Mouse (Mus musculus) forebrain, embryonic 12.5 days (tissue): Measurements from ENCODE around the gene Gpank1. TPM values are rescaled to one million over a fixed set of nuclear protein-coding genes. Genes with fewer than 3 reads are reported as not detected.
A peak's percentile ranks its signal among the peaks of the same experiment; 100 is the strongest.

Experiments
- ATAC-seq: fragments of 200-750 bp; cut with Nextera tagmentation; 2 replicates; pipeline ENCODE4 v1.8.0; 2017; ENCODE audit warnings: moderate TSS enrichment; ENCODE audit not compliant: low FRiP score
- H3K27ac ChIP-seq: fragments of 300-500 bp; sonication (generic); 2 replicates; pipeline ENCODE4 v1.5.1; 2016; ENCODE audit warnings: mild to moderate bottlenecking
- H3K27me3 ChIP-seq: fragments of 300-500 bp; sonication (generic); 2 replicates; pipeline ENCODE4 v1.6.1; 2016; ENCODE audit warnings: mild to moderate bottlenecking
- H3K36me3 ChIP-seq: fragments of 300-500 bp; sonication (generic); replicated peaks from 2 replicates; pipeline ENCODE4 v1.6.1; 2016; ENCODE audit warnings: mild to moderate bottlenecking
- H3K4me1 ChIP-seq: fragments of 300-500 bp; sonication (generic); 2 replicates; pipeline ENCODE4 v1.6.1; 2016
- H3K4me2 ChIP-seq: fragments of 300-500 bp; sonication (generic); 2 replicates; pipeline ENCODE4 v1.6.1; 2016; ENCODE audit warnings: mild to moderate bottlenecking, moderate library complexity
- H3K4me3 ChIP-seq: fragments of 300-500 bp; sonication (generic); replicated peaks from 2 replicates; pipeline ENCODE4 v1.5.1; 2016; ENCODE audit warnings: mild to moderate bottlenecking
- H3K9ac ChIP-seq: fragments of 300-500 bp; sonication (generic); 2 replicates; pipeline ENCODE4 v1.6.1; 2016; ENCODE audit warnings: mild to moderate bottlenecking
- H3K9me3 ChIP-seq: fragments of 300-500 bp; sonication (generic); 2 replicates; pipeline ENCODE4 v1.6.1; 2016
- WGBS: fragments of 180-500 bp; shearing (Covaris S2); methylation state at CpG from one replicate; pipeline ENCODE4 v1.1.7; 2016; 5-methylcytosine and 5-hydroxymethylcytosine counted together
- polyA plus RNA-seq: library from polyadenylated mRNA; unstranded; fragments of >200 nt; fragmentation: Nextera tagmentation; extraction: Ambion mirVana; gene quantifications from 2 replicates; pipeline ENCODE4 v1.2.1, GENCODE M21; 2016

Gene Gpank1
- polyA plus RNA-seq, 1 experiment from 2014 or later: 27.4 TPM

DNA sequence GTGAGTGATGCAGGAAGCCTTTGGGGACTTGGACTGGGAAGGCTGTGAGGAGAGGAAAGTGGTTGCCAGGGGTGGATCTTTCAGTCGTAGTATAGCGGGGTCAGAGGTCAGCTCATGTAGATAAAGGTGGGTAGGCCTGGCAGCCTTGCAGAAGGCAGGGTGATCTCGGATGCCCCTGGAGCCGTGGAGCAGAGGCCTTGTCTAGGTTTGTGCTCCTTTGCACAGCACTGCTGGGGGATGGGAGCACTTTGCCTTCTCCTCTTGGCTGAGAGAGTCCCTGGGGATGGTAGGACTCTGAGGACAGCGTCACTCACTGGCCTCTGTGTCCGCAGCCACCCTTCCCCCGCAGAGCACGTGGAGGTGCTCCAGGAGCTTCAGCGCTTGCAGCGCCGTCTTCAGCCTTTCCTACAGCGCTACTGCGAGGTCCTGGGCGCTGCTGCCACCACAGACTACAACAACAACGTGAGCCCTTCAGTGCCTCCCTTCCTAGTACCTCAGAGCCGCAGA, 19.3 kb downstream of the Gpank1 start:
- Histone ChIP-seq H3K27me3 (no peaks in the 10 kb centered on the region), H3K4me1 (peaks cover 24% of the 10 kb centered on the region), H3K36me3 (peaks cover 75% of the 10 kb centered on the region), H3K4me2 (no peak overlapping the region), H3K9me3 (peaks cover 4% of the 10 kb centered on the region; the same call in 1 of the 2 replicates), H3K9ac (0 out of 2 replicates have a peak overlapping the region, but pooled peaks have one; percentile 36), H3K27ac (no peak overlapping the region), H3K4me3 (no peak overlapping the region)
- 81% methylated on average over 16 of the region's 16 CpGs for WGBS
- ATAC-seq: no peak

DNA sequence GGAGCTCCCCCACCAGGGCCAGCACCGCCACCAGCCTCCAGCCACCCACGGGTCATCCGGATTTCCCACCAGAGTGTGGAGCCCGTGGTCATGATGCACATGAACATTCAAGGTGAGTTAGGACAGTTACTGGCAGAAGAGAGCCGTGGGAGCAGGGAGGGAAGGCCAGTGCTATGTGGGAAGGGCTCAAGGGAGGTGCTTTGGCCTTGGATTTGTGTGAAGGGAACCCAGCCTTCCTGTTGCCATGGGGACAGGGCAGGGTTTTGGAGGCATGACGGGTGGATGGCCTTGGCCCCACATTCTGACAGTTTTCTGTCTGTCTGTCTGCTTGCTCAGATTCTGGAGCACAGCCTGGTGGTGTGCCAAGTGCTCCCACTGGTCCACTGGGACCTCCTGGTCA, 20.7 kb downstream of the Gpank1 start:
- peaks cover 89% of the 10 kb centered on the region for H3K36me3 ChIP-seq
- no peak for ATAC-seq
- peaks cover 15% of the 10 kb centered on the region for H3K4me1 ChIP-seq
- no peaks in the 10 kb centered on the region for H3K27me3 ChIP-seq
- no peak overlapping the region for H3K9ac ChIP-seq
- WGBS: 92% methylated on average over 6 of the region's 6 CpGs
- no peak overlapping the region for H3K4me3 ChIP-seq
- no peak overlapping the region for H3K4me2 ChIP-seq
- no peak overlapping the region for H3K27ac ChIP-seq
- peaks cover 4% of the 10 kb centered on the region; the same call in 1 of the 2 replicates for H3K9me3 ChIP-seq

DNA sequence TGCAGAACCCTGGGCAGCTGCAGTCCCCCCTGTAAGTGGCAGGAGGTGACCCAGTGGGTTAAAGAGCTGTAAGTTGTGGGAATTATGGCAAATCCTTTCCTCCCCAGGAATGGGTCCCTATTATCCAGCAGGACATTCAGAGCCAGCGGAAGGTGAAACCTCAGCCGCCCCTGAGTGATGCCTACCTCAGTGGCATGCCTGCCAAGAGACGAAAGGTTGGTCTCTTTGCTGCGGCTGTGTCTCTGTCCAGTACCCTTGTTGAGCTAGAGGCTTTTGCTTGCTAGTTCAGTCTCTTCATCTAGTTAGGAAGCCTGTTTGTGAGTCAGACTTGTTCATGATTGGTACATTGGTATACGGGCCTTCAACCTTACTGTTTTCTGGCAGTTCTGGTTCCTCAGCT, 24.9 kb downstream of the Gpank1 start:
- H3K27ac ChIP-seq: 0 out of 2 replicates have a peak overlapping the region, but pooled peaks have one; percentile 56
- no peak overlapping the region for H3K4me2 ChIP-seq
- H3K27me3 ChIP-seq: no peaks in the 10 kb centered on the region
- H3K4me3 ChIP-seq: no peak overlapping the region
- H3K36me3 ChIP-seq: peaks cover 97% of the 10 kb centered on the region
- H3K4me1 ChIP-seq: no peaks in the 10 kb centered on the region
- H3K9me3 ChIP-seq: peaks cover 4% of the 10 kb centered on the region; the same call in 1 of the 2 replicates
- WGBS: 91% methylated on average over 5 of the region's 5 CpGs
- ATAC-seq: no peak
- H3K9ac ChIP-seq: no peak overlapping the region

DNA sequence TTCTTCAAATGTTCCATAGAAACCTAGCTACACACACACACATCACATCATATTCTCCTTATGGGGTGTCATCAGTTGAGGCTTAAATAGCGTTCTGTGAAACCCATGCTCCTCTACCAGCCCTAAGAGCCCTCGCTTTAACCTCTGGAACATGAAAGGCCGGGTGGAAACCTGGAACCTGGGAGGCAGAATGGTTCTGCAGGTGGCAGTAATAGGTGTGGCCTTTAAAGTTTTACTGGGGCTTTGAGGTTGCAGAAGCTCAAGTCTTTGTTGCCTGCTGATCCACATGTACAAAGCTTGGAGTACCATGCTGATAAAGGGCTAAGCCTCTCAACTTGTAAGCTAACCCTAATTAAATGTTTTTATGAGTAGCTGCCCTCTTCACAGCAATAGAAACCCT, 26.1 kb downstream of the Gpank1 start:
- H3K27me3 ChIP-seq: no peaks in the 10 kb centered on the region
- H3K4me3 ChIP-seq: no peak overlapping the region
- no peak overlapping the region for H3K4me2 ChIP-seq
- 58% methylated on average over 3 of the region's 3 CpGs for WGBS
- peaks cover 97% of the 10 kb centered on the region for H3K36me3 ChIP-seq
- H3K27ac ChIP-seq: no peak overlapping the region
- H3K9ac ChIP-seq: no peak overlapping the region
- peaks cover 4% of the 10 kb centered on the region; the same call in 1 of the 2 replicates for H3K9me3 ChIP-seq
- H3K4me1 ChIP-seq: no peaks in the 10 kb centered on the region
- no peak for ATAC-seq

DNA sequence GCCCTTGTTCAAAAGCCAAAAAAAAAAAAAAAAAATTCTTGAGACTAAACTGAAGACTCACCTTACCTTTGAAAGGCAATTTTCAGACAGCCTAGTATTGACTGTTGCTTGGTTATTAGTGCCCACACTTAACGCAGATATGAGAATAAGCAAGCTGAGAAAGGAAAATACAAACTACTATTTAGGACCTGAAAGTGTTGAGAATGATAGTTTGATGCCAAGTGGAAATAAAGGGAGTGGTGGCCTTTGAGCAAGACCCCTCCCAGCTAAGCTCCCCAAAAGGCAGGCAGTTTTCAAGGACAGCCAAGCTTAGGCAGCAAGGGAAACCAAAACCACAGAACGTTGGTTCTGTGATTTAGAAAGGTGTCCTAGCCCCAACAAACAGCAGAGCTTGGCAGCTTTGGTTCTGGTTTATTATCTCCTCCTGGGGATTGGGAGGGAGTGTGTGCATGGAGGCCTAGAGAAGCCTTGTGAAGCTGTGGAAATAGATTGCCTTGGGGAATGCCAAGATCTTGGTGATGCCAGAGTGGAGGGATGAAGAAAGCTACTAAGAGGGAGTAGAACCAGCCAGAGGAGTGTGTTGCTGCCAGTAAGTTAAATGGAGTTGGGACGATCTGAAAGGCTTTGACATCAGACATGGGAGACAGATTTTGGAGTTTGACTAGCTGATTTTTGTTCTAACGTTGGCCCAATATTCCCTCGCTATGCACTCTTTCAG, 26.8 kb downstream of the Gpank1 start:
- no peaks in the 10 kb centered on the region for H3K27me3 ChIP-seq
- H3K27ac ChIP-seq: no peak overlapping the region
- H3K9me3 ChIP-seq: peaks cover 4% of the 10 kb centered on the region; the same call in 1 of the 2 replicates
- peaks cover 97% of the 10 kb centered on the region for H3K36me3 ChIP-seq
- H3K4me3 ChIP-seq: no peak overlapping the region
- no peaks in the 10 kb centered on the region for H3K4me1 ChIP-seq
- ATAC-seq: no peak
- H3K9ac ChIP-seq: no peak overlapping the region
- H3K4me2 ChIP-seq: no peak overlapping the region
- WGBS: 71% methylated on average over 5 of the region's 5 CpGs

DNA sequence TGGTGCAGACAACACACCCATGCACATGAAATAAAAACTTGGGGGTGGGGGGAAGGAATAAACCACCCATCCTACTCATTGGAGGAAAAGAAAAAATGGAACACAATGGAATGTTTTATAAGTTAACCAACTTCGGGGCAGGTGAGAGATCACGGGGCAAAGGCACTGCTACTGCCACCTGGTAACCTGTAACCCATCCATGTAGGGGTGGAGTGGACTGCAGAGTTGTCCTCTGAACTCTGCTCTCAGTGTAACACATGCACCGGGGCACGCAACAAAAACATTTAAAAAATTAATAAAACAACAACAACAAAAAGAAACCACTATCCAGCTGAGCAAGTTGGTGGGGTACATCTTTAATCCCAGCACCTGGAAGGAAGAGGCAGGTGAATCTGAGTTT, 30.9 kb downstream of the Gpank1 start:
- 97% methylated on average over 4 of the region's 4 CpGs for WGBS
- Histone ChIP-seq H3K4me2 (no peak overlapping the region), H3K4me1 (no peaks in the 10 kb centered on the region), H3K4me3 (no peak overlapping the region), H3K36me3 (peaks cover 97% of the 10 kb centered on the region), H3K9ac (no peak overlapping the region), H3K27ac (no peak overlapping the region), H3K27me3 (no peaks in the 10 kb centered on the region), H3K9me3 (no peaks in the 10 kb centered on the region)
- no peak for ATAC-seq

DNA sequence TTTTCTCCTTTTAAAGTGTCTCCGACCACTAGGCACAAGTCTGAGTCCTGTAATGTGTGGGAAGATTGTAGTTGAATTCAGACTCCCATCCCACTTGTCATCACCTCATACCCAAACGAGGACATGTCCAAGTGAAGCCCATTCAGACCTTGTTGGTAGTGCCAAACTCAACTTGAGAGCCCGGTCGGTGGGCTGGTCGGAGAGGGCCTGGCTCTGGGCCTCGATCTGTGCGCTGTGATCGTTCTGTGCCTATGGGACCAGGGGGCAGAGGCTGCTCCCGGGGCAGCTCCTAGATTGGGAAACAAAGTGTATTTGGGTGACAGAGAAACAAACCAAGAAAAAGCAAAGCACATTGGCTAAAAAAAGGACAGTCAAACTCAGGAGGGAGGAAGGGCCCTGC, 31.8 kb downstream of the Gpank1 start:
- Histone ChIP-seq H3K4me1 (no peaks in the 10 kb centered on the region), H3K27me3 (no peaks in the 10 kb centered on the region), H3K9me3 (no peaks in the 10 kb centered on the region), H3K9ac (no peak overlapping the region), H3K27ac (no peak overlapping the region), H3K4me3 (no peak overlapping the region), H3K36me3 (peaks cover 99% of the 10 kb centered on the region), H3K4me2 (no peak overlapping the region)
- 90% methylated on average over 9 of the region's 9 CpGs for WGBS
- ATAC-seq: no peak

DNA sequence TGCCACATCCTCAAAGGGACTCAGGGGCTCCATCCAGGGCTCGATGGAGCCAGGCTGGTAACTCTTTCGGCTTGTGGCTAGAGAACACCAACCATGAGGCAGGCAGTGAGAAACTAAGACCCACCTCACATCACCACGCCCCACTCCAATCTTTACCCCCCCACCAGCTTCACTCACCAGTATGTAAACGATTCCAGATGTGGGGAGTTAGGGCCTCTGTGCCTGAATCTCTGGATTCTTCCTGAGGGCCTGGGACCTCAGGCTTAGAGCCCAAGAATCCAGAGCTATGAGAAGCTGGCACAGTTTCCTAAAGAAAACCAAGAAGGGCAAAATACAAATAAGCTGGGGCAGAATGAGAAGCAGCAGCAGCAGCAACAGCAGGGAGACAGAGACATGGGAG, 32.7 kb downstream of the Gpank1 start:
- peaks cover 99% of the 10 kb centered on the region for H3K36me3 ChIP-seq
- WGBS: 82% methylated on average over 4 of the region's 4 CpGs
- no peak for ATAC-seq
- no peak overlapping the region for H3K4me2 ChIP-seq
- H3K4me3 ChIP-seq: no peak overlapping the region
- H3K27me3 ChIP-seq: no peaks in the 10 kb centered on the region
- no peaks in the 10 kb centered on the region for H3K4me1 ChIP-seq
- H3K9me3 ChIP-seq: no peaks in the 10 kb centered on the region
- no peak overlapping the region for H3K9ac ChIP-seq
- no peak overlapping the region for H3K27ac ChIP-seq

DNA sequence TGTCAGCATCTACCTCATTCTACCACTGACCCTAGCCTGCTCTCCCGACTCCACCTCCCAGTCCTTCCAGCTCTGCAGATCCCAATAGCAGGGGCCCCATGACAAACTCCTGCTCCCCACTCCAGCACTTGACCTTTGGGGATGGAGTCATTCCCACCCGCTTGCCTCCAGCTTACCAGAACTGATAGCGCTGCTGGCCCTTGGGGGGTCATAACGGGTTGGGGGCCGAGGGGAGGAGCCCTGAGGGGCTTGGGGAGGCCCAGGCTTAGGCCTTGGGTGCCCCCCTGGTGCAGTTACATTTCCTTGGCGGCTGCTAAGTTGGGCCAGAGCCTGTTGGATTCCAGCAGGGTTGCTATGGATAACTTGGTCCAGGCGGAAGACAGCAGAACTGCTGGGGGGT, 33.4 kb downstream of the Gpank1 start:
- Histone ChIP-seq H3K27me3 (no peaks in the 10 kb centered on the region), H3K4me3 (no peak overlapping the region), H3K36me3 (peaks cover 99% of the 10 kb centered on the region), H3K9me3 (no peaks in the 10 kb centered on the region), H3K4me2 (no peak overlapping the region), H3K9ac (no peak overlapping the region), H3K4me1 (no peaks in the 10 kb centered on the region), H3K27ac (no peak overlapping the region)
- no peak for ATAC-seq
- 88% methylated on average over 7 of the region's 7 CpGs for WGBS

DNA sequence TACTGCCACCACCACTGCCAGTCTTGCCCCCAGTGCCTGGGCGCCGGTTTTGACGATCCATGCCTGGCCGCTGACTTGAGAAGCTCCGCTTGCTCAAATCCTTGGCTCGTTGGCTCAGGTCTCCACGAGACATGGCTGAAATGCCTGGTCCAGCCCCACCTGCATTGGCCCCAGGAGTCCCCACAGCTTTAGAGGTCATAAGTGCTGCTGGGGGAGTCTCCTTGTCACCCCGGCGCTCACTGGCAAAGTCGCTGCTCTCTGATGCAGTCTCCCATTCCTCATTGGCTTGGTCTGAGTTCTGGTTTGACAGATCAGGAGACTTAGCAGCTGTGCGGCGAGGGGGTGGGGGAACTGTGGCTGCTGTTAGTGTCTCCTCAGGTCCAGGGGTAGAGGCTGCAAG, 34.2 kb downstream of the Gpank1 start:
- no peak overlapping the region for H3K4me3 ChIP-seq
- ATAC-seq: no peak
- no peaks in the 10 kb centered on the region for H3K4me1 ChIP-seq
- H3K36me3 ChIP-seq: peaks cover 99% of the 10 kb centered on the region
- H3K4me2 ChIP-seq: no peak overlapping the region
- H3K9ac ChIP-seq: no peak overlapping the region
- H3K27me3 ChIP-seq: no peaks in the 10 kb centered on the region
- no peak overlapping the region for H3K27ac ChIP-seq
- 94% methylated on average over 12 of the region's 12 CpGs for WGBS
- H3K9me3 ChIP-seq: no peaks in the 10 kb centered on the region

DNA sequence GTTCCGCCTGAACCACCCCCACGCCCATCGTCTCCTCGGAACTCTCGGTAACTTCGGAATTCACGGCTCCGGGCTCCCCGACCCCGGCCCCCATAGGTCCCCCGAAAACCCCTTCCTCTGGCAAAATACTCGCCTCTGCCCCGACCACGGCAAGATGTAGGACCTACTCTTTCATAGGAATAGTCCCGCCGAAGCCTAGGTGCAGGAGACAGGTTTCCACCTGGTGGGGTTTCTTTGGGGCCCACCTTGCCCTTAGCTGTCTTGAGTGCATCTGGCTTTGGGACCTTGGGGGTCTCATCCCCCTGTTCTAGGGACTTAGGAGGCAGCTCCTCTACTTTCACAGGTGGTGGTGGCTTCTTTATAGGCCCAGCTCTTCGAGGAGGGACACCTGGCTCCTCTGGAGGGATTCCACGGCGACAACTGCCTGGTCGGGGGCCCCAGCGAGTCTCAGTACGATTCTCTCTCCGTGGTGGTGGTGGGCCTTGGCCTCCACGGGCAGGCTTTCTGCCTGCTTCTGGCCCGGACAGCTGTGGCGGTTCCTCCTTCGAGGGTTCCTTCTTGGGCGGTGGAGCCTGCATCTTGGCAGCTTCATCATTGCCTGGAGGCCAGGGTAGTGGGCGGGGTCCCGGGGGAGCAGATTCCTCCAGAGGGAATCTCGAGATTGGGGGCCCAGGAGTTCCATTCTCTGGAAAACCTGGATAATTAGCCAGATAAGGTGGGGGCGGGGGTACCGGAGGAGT, 35.4 kb downstream of the Gpank1 start:
- no peak overlapping the region for H3K9ac ChIP-seq
- no peak overlapping the region for H3K27ac ChIP-seq
- H3K36me3 ChIP-seq: peaks cover 100% of the 10 kb centered on the region
- 93% methylated on average over 33 of the region's 33 CpGs for WGBS
- no peaks in the 10 kb centered on the region for H3K27me3 ChIP-seq
- H3K4me1 ChIP-seq: peaks cover 2% of the 10 kb centered on the region; the same call in 1 of the 2 replicates
- H3K4me3 ChIP-seq: no peak overlapping the region
- ATAC-seq: no peak
- no peak overlapping the region for H3K4me2 ChIP-seq
- H3K9me3 ChIP-seq: no peaks in the 10 kb centered on the region

DNA sequence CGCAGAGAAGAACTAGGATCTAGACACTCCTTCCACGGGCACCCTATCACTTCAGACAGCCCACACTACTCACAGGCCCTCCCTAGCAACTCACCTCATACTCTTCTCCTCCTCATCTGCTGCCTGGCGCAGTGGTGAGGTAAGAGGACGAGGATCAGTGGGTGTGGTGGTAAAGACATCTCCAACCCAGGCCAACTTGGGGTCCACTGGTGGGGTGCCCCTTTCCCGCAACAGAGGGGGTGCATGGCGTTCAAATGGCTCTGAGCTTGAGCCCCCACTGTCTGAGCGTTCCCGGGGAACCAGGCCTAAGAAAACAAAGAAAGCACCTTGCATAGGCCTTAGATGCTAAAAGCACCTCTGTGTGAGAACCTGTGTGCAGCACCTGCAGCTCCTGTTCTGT, 36.0 kb downstream of the Gpank1 start:
- ATAC-seq: no peak
- H3K27ac ChIP-seq: no peak overlapping the region
- no peak overlapping the region for H3K4me2 ChIP-seq
- no peaks in the 10 kb centered on the region for H3K27me3 ChIP-seq
- H3K36me3 ChIP-seq: peaks cover 100% of the 10 kb centered on the region
- WGBS: 92% methylated on average over 8 of the region's 8 CpGs
- H3K4me1 ChIP-seq: peaks cover 8% of the 10 kb centered on the region
- H3K4me3 ChIP-seq: no peak overlapping the region
- H3K9me3 ChIP-seq: no peaks in the 10 kb centered on the region
- no peak overlapping the region for H3K9ac ChIP-seq
